Mouse (Mus musculus) left cerebral cortex, adult 2 months (tissue): ENCODE data around the gene Mfap2. TPM values are rescaled to one million over a fixed set of nuclear protein-coding genes. Genes with fewer than 3 reads are reported as not detected.

Experiments
- DNase-seq, 2 experiments: peaks; one replicate each; pipeline ENCODE4 v3.0.0; 2021 to 2022; ENCODE audit warnings: low spot score in 2 of 2, mixed read lengths in 1 of 2; ENCODE audit errors: extremely low spot score in 1 of 2
- H3K27ac ChIP-seq: fragments of 200-600 bp; 2 replicates; pipeline ENCODE4 v1.8.1; 2022
- H3K4me3 ChIP-seq: fragments of 200-600 bp; 2 replicates; pipeline ENCODE4 v1.8.1; 2022
- CTCF ChIP-seq: fragments of 200-600 bp; IDR thresholded peaks from 2 replicates; pipeline ENCODE4 v1.8.1; 2022; ENCODE audit warnings: antibody characterized with exemption, mild to moderate bottlenecking, moderate library complexity
- intact Hi-C: fragments of 180-260 bp; cut with DNase I; formaldehyde crosslinking; loops from one replicate; pipeline ENCODE4 v1.15.1; 2025
- total RNA-seq, 2 experiments: library from RNA; stranded (reverse); gene quantifications; 2 replicates each; pipeline ENCODE4 v1.2.3; 2021

Gene Mfap2
- total RNA-seq, 2 experiments from 2014 or later = 4.8 to 4.9 TPM

DNA sequence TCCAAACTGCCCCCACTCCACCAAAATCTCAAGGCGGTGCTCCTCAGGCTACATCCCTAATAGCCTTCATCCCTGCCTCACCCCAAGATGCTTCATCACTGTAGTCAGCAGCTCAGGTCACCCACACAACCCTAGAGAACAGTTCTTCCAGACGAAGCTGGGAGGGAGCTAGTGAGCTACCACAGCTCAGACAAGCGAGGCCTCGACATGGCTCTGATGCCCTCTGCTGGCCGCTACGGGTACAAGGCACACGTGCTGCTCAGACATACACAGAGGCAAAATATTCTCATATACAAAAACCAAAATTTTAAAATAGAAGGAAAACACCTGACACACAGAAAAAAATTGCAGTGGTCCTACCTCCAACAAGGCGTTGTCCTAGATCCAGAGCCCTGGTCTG is 54.9 kb downstream of the Mfap2 start:
- peak; percentile 96 for TF ChIP-seq CTCF
- Histone ChIP-seq H3K27ac (no peak overlapping the region; the same call in 1 of the 2 replicates), H3K4me3 (no peak overlapping the region)
- intact Hi-C loops = loop anchor here (2.0 kb wide), 1 partner anchor 20 kb away; no protein-coding TSS in a partner anchor
- DNase-seq = peak; percentile 77 to 81

Other genes with a start within 250 kb of the Mfap2 start
- gene Padi4, start 236.2 kb upstream of the Mfap2 start, total RNA-seq = under 1 TPM in 1 of 2 experiments, not detected in 1; 0.14 TPM
- not detected for gene Padi3, start 199.8 kb upstream of the Mfap2 start, total RNA-seq
- under 1 TPM in 1 of 2 experiments, not detected in 1; 0.09 TPM for gene Padi1, start 164.6 kb upstream of the Mfap2 start, total RNA-seq
- gene Padi2, start 104.1 kb upstream of the Mfap2 start, total RNA-seq = 10 to 100 TPM; 10.2 to 11.6 TPM
- 100 to 1,000 TPM; 170 to 178 TPM for gene Sdhb, start 49.2 kb upstream of the Mfap2 start, total RNA-seq
- gene Atp13a2, start 23.5 kb upstream of the Mfap2 start, total RNA-seq = 100 to 1,000 TPM; 150 to 155 TPM
- gene Crocc, start 50.1 kb downstream of the Mfap2 start, total RNA-seq = 10 to 100 TPM; 68.1 to 71.3 TPM
- 10 to 100 TPM; 44.9 to 45.9 TPM for gene Necap2, start 67.9 kb downstream of the Mfap2 start, total RNA-seq
- gene Spata21, start 77.9 kb downstream of the Mfap2 start, total RNA-seq = under 1 TPM; 0.26 to 0.61 TPM
- gene Szrd1, start 129.4 kb downstream of the Mfap2 start, total RNA-seq = 10 to 100 TPM; 44.4 to 59.1 TPM
- gene Fbxo42, start 137.5 kb downstream of the Mfap2 start, total RNA-seq = 10 to 100 TPM; 29.3 to 30.3 TPM
- 1 to 10 TPM; 2.7 to 4.4 TPM for gene Rsg1, start 203.5 kb downstream of the Mfap2 start, total RNA-seq
- gene Arhgef19, start 229.1 kb downstream of the Mfap2 start, total RNA-seq = 10 to 100 TPM; 17.1 to 18.2 TPM